Mouse (Mus musculus) cerebellum, postnatal 25 days (tissue): ENCODE data around the gene Pth1r.
A peak's percentile ranks its signal among the peaks of the same experiment; 100 is the strongest.

Experiments
- DNase-seq, 2 experiments: peaks; one replicate each; pipeline ENCODE4 v3.0.0; 2021; ENCODE audit warnings: mixed read lengths in 2 of 2

The Pth1r gene

DNA sequence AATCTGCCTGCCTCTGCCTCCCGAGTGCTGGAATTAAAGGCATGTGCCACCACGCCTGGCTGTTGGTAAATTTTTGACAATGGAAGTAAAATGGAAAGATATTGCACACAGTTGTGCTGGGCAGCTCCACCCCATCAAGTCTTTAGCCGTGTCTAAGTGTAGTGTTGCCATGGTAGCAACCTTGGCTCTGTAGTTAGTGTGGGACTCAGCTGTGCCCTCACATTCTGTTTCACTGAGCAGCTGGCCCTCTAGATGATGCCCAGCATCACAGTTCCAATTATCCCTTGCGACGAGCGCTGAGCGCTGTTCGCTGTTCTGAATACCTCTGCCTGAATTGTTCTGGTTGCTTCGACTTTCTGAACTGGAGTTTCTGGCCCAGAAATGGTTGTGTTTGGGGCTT lies 65.1 kb downstream of the Pth1r start:
- DNase-seq, result no peak

DNA sequence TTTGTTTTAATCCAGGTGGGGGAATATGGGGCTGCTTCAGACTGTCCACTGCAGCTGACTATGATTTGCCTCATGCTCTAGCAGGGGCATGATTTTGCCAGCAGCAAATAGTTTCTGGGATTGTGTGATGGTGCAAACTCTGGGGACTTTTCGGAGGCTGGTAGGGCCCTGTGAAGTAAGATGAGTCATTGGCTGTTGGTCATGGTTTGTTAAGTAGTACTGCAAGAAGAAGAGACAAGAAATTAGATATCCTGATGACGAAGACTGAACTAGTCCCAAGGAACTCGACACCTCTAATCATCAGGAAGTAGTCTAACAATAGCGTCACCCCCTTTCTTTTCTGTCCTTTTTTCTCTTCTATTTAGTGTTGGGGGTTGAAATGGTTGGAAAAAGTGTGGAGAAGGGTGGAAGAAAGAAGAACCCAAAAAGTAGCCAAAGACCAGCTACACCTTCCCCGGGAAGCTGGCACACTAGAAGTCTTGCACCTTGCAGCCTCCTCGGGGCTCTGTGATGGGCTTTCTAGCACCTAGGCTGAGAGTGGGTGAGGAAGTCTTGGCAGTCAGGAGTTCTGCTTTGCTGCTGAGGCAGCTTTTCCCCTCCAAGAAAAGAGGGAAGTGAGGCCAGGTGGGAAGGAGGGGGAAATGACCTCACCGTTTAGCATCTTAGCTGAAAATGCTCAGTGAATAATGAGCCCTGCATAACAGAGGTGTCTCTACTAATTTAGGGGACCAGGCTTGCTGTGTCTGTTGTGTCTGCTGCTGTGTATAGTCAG lies 66.0 kb downstream of the Pth1r start:
- DNase-seq, result no peak

DNA sequence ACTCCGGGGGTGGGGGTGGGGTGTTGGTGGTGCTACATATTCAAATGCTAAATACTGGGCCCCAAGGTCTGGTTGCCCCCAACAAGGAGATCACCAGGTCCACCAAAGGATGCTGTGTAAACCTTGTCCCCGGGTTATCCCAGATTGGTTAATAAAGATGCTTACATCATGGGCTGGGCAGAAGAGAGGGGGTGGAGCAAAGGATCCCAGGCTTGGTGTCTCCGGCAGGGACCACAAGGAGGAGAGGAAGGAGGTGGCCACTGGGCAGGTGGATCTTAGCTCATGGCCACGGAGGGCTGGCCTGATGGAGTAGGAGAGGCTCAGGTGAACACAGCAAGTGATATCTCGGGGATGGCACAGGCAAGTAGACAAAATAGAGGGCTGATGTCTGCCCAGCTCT lies 68.1 kb downstream of the Pth1r start:
- no peak for DNase-seq

DNA sequence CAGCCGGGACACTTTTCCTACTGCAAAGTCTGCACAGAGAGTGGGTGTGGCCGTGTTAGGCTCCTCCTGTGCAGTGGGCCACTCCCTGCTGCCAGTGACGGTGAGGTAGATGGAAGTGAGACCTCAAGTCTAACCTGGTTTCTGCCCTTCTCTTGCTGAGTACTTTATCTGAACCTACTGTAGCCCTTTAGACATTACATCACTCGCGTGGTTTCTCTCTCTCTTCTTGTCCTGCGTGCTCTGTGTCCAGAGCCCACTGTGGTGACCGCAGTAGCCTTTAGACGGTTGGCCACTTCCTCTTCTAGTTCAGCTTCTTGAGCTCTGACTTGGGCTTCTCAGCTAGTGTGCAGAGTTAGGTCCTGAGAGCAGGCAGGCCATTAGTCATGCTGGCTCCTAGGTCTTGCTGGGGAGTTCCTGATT lies 70.4 kb downstream of the Pth1r start:
- DNase-seq, result no peak

DNA sequence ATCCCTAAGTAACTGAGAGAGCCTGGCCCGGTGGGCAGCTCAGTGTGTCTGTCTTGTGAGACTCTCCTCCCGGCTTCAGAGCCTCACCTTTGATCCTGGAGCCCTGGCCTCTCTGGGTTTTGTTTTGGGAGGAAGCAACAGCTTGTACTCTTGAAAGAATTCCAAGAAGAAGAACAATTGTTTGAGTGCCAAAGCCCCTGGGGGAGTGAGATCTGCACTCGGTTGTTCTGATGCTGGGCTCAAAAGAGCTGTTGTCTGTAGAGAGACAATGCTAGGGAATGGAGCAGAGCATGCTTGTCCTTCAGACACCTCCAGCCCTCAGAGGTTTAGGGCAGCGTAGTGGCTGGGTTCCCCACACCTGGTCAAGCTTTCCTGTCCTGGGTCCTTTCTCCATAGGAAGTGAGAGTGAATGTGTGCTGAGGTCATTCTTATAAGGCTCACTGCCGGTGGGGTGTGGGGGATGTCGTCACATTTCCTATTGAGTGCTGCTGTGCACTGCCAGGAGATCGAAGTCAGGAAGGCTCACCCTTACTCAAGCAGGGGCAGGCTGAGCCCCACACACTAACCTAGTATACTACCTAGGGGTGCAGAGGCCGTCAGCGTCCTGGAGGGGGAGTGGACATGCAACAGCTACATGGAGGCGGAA lies 73.7 kb downstream of the Pth1r start:
- peak in 1 of 2 experiments; percentile 53 for DNase-seq

DNA sequence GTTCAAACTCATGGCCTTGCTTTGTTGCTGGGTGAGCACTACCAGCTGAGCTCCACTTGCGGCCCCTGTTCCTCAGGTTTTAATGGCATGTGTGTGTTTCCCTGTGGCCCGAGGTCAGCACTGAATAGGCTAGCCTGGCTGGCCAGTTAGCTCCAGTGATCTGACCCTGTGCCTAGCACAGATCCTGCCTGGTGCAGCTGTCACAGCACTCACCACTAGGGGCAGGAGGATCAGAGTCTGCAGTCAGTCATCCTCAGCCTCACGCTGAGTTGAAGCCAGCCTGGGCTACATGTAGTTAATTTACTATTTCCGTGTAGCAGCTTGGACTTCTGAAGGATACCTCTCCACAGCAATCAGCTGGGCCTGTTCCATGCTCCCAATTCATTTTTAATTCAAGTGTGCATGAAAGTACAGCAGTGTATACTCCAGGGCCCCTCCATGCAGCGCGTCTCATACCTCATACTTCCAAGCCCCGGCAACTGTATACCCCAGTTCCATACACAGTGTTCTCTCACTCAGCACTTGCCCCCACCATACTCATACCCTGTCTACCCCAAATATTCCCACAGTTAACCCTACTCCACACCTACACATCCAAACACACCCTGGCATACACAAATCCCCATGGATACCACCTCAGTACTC lies 74.4 kb downstream of the Pth1r start:
- peak; percentile 63 to 76 for DNase-seq
